Mouse (Mus musculus) G1E (cell line): ENCODE data around the gene Hacd1. TPM values are rescaled to one million over a fixed set of nuclear protein-coding genes. Genes with fewer than 3 reads are reported as not detected.

ENCODE experiments used
- ATAC-seq: 2 replicates; pipeline ENCODE4 v1.8.0; 2016; ENCODE audit warnings: mild to moderate bottlenecking; ENCODE audit not compliant: insufficient number of reproducible peaks, poor library complexity, low FRiP score, severe bottlenecking; ENCODE audit errors: extremely low read depth
- DNase-seq: peaks from one replicate; pipeline ENCODE4 v3.0.0; 2012; ENCODE audit warnings: low spot score
- H3K27me3 ChIP-seq: 2 replicates; pipeline ENCODE4 v1.6.1; 2012; ENCODE audit warnings: mild to moderate bottlenecking, low read length, inconsistent platforms; ENCODE audit not compliant: insufficient read depth
- H3K36me3 ChIP-seq: replicated peaks from 2 replicates; pipeline ENCODE3; 2012; ENCODE audit warnings: mild to moderate bottlenecking, inconsistent platforms
- H3K4me1 ChIP-seq: 2 replicates; pipeline ENCODE4 v1.6.1; 2012; ENCODE audit warnings: low read depth, low read length, inconsistent platforms, mixed read lengths; ENCODE audit not compliant: insufficient read depth
- H3K4me3 ChIP-seq: 2 replicates; pipeline ENCODE4 v1.5.1; 2012; ENCODE audit warnings: low read depth, mild to moderate bottlenecking, inconsistent platforms, low read length, moderate library complexity, mixed read lengths
- H3K9me3 ChIP-seq: replicated peaks from 2 replicates; pipeline ENCODE4 v1.6.1; 2012; ENCODE audit warnings: inconsistent platforms
- CTCF ChIP-seq: IDR thresholded peaks from 2 replicates; pipeline ENCODE4 v1.5.1; 2012; ENCODE audit warnings: low read depth, low read length, inconsistent platforms, mixed read lengths
- GATA1 ChIP-seq: IDR thresholded peaks from 2 replicates; pipeline ENCODE4 v1.6.1; 2012; ENCODE audit warnings: borderline replicate concordance, low read length, inconsistent platforms, mixed read lengths
- GATA2 ChIP-seq: IDR thresholded peaks from 2 replicates; pipeline ENCODE4 v1.6.1; 2012; ENCODE audit warnings: low read depth, low read length, inconsistent platforms, borderline replicate concordance
- POLR2AphosphoS5 ChIP-seq: IDR thresholded peaks from 2 replicates; pipeline ENCODE4 v1.6.1; 2012; ENCODE audit warnings: low read depth, low read length, inconsistent platforms; ENCODE audit not compliant: insufficient replicate concordance
- TAL1 ChIP-seq: conservative IDR thresholded peaks from 2 replicates; pipeline ENCODE4 v1.6.1; 2012; ENCODE audit warnings: low read depth, low read length, inconsistent platforms, mixed read lengths
- polyA plus RNA-seq: library from polyadenylated mRNA; stranded (reverse); fragments of >175 nt; gene quantifications from 2 replicates; pipeline ENCODE4 v1.2.3, GENCODE M21; 2012
- total RNA-seq, 2 experiments: library from RNA; stranded (forward) in 1 of 2; stranded (reverse) in 1 of 2; fragments of 200-1000 nt in 1 of 2; fragments of >200 nt in 1 of 2; fragmentation: Nextera tagmentation in 1 of 2; gene quantifications; 2 replicates each; pipeline ENCODE4 v1.2.3; 2014 to 2017

Hacd1 gene
- total and polyA plus RNA-seq, 3 experiments = 10.2 to 50.4 (median 36.4) TPM

DNA sequence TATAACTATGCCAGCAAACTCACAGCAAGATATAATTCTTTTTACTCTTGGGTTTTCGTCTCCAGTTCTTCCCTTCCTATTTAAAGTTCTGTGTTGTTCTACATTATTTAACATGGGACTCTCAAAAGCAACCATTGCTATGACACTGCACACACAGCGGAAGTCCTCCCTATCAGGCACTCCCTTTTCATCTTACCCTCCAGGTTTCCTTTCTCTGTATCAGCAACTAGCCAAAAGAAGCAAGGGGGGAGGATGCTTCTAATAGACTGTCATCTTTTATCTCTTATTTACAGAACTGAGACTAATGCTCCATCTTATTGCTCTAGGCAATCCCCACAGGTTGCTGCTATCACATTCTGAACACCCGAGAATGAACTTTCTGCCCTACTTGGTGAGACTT is 120.6 kb downstream of the Hacd1 start:
- DNase-seq (no peak), ATAC-seq (no peak)
- Histone ChIP-seq H3K4me3 (no peak overlapping the region), H3K9me3 (no peaks in the 10 kb centered on the region), H3K27me3 (no peaks in the 10 kb centered on the region), H3K4me1 (no peaks in the 10 kb centered on the region), H3K36me3 (no peaks in the 10 kb centered on the region)
- no peak for TF ChIP-seq POLR2AphosphoS5
- no peak for TF ChIP-seq TAL1
- TF ChIP-seq GATA2 = no peak

DNA sequence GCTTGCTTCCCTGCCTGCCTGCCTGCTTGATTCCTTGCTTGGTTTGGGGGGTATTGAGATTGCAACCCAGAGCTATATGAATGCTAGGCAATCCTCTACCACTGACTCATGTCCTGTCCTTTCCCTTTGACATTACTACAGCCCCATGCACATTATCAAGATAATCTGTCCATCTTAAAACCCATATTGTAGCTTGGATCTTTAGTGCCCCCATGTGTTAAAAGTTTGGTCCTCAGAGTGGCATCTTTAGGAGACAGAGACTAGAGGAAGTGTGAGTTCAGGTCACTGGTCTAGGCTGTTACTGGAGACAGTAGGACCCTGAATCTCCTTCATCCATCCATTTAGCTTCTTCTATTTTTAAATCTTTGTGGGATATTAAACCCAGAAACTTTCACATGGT is 123.7 kb downstream of the Hacd1 start:
- DNase-seq (no peak), ATAC-seq (no peak)
- no peaks in the 10 kb centered on the region for H3K36me3 ChIP-seq
- no peak overlapping the region for H3K4me3 ChIP-seq
- no peak for TF ChIP-seq POLR2AphosphoS5
- no peaks in the 10 kb centered on the region for H3K4me1 ChIP-seq
- H3K9me3 ChIP-seq = no peaks in the 10 kb centered on the region
- no peaks in the 10 kb centered on the region for H3K27me3 ChIP-seq

DNA sequence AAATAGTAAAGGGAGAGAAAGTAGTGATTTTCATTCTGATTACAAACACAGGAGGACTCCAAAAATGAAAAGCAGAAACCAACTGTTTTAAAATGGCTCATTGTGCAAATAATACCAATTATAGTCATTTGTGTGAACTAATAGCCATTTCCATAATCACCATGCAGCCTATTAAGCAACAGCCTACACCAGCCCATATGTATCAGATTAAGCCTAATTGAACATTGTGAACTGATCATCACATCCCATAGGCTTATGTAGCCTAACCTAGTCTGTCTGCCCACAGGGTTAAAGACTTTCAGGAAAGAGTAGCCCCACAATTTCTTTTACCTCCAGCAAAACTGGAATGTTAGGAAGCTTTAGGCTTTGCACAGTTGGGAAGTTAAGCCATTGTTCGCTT is 125.2 kb downstream of the Hacd1 start:
- no peaks in the 10 kb centered on the region for H3K4me1 ChIP-seq
- ATAC-seq = no peak
- no peak overlapping the region for H3K4me3 ChIP-seq
- no peak for TF ChIP-seq CTCF
- no peak for TF ChIP-seq GATA1
- TF ChIP-seq TAL1 = no peak
- TF ChIP-seq POLR2AphosphoS5 = no peak
- TF ChIP-seq GATA2 = no peak
- H3K27me3 ChIP-seq = no peaks in the 10 kb centered on the region
- no peaks in the 10 kb centered on the region for H3K9me3 ChIP-seq
- no peak for DNase-seq
- no peaks in the 10 kb centered on the region for H3K36me3 ChIP-seq

DNA sequence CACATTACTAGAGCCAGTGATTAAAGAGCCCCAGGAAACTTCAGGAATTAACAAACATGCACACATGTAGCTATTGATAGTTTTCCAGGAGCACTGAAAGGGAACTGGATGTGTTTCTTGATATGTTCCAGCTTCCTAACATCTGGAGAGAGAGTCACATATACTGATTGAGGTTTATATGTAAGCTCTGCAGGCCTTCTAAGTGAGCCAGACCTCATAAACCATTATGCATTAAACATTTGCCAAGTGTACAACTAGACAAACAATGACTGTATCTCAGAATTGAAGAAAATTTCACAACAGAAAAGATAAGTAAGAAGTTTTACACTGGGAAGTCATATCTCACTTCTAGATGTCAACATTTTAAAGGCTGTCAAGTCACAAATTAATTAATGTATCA is 167.4 kb downstream of the Hacd1 start:
- 0 out of 2 replicates have a peak, but pooled peaks cover 3% of the 10 kb centered on the region for H3K27me3 ChIP-seq
- no peak for TF ChIP-seq TAL1
- DNase-seq (no peak), ATAC-seq (no peak)
- H3K9me3 ChIP-seq = no peaks in the 10 kb centered on the region
- H3K36me3 ChIP-seq = no peaks in the 10 kb centered on the region
- H3K4me1 ChIP-seq = no peaks in the 10 kb centered on the region
- no peak overlapping the region for H3K4me3 ChIP-seq

DNA sequence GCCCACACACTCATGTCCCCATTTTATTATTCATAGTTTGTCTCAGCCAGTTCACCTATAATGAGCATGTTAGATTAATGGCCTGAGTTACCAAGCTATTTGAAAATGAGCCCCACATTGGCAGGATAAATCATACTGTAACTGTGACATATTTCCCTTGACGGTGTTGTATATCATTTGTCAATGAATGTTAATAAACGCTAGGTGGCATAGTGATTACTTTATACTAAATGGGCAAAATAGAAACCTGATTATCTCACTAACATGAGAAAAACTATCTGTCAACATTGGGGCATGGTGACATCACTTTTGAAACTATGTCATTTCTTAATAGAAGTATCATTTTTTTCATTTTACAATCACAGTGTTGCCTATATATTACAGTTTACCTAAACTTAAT is 198.5 kb downstream of the Hacd1 start:
- no peak for ATAC-seq
- Histone ChIP-seq H3K27me3 (no peaks in the 10 kb centered on the region), H3K9me3 (no peaks in the 10 kb centered on the region), H3K4me1 (no peaks in the 10 kb centered on the region), H3K36me3 (no peaks in the 10 kb centered on the region), H3K4me3 (no peak overlapping the region)
- TF ChIP-seq CTCF (no peak), POLR2AphosphoS5 (no peak), GATA2 (no peak)
- no peak for DNase-seq

DNA sequence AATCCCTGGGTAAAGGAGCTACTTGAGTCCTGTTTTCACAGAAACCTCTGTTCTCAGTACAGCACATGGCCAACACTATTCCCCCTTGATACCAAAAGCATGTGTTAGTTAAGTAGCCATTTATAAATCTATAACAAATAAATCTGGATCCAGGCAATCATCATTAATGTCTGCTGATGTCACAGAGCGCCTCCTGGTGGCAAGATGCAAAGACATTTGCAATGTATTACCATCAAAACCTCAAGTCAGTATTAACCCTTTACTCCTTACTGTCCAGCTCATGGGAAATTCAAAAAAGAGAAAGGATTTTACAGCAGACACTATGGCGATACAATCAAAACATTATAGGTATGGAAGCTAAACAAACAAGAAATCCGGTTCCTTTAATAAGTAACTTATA is 200.4 kb downstream of the Hacd1 start:
- no peaks in the 10 kb centered on the region for H3K4me1 ChIP-seq
- TF ChIP-seq CTCF (no peak; the same call in 1 of the 2 replicates), TAL1 (no peak), GATA2 (no peak), POLR2AphosphoS5 (no peak), GATA1 (no peak)
- no peaks in the 10 kb centered on the region for H3K9me3 ChIP-seq
- H3K4me3 ChIP-seq = no peak overlapping the region
- no peak for DNase-seq
- no peaks in the 10 kb centered on the region for H3K27me3 ChIP-seq
- H3K36me3 ChIP-seq = no peaks in the 10 kb centered on the region
- ATAC-seq = no peak

DNA sequence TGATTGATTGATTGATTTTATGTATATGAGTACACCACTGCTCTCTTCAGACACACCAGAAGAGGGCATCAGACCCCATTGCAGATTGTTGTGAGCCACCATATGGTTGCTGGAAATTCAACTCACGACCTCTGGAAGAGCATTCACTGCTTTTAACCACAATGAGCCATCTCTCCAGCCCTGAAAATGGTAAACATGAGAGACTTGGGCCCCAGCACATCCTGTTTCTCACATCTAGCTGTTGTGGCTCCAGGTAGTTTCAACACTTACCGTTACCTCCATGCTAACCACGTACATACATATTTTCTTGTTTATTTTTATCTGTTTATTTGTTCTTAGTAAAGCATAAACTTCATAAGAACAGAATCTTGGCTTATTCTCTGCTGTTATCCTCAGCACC is 219.6 kb downstream of the Hacd1 start:
- ATAC-seq (no peak), DNase-seq (no peak)
- Histone ChIP-seq H3K4me1 (no peaks in the 10 kb centered on the region), H3K27me3 (no peaks in the 10 kb centered on the region; the same call in 1 of the 2 replicates), H3K9me3 (no peaks in the 10 kb centered on the region), H3K4me3 (no peak overlapping the region), H3K36me3 (no peaks in the 10 kb centered on the region)
- TF ChIP-seq GATA1 = no peak

DNA sequence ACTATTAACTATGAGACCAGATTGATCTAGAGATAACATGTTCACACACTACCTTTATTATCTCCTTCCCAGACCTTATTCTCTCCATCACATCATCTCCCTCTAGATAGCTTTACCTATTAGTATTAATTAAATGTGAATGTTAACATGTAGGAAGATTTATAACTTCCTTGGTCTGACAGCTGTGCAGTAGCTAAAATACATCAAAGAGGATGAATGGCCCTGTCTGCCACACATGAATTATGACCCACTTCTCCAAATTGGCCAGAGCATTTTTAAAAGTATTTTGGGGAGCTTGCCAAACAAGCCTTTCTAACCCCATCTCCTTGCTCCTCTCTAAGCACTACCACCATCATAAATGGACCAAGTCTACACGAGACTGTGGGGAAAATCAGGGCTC is 220.9 kb downstream of the Hacd1 start:
- ATAC-seq (no peak), DNase-seq (no peak)
- TF ChIP-seq CTCF (no peak), TAL1 (no peak), GATA1 (no peak), GATA2 (no peak), POLR2AphosphoS5 (no peak)
- Histone ChIP-seq H3K9me3 (no peaks in the 10 kb centered on the region), H3K36me3 (no peaks in the 10 kb centered on the region), H3K27me3 (no peaks in the 10 kb centered on the region; the same call in 1 of the 2 replicates), H3K4me1 (no peaks in the 10 kb centered on the region), H3K4me3 (no peak overlapping the region)
